Mouse (Mus musculus): ENCODE results near the gene Ppp1r26. TPM values are rescaled to one million over a fixed set of nuclear protein-coding genes. Genes with fewer than 3 reads are reported as not detected.

The Ppp1r26 gene
- polyA plus RNA-seq, 1 experiment from 2014 or later = 10.6 TPM

Other genes with a start within 250 kb of the Ppp1r26 start
- gene 1700007K13Rik, start 19.5 kb downstream of the Ppp1r26 start, polyA plus RNA-seq (2016; fragmentation: Nextera tagmentation; extraction: Ambion mirVana) = 3.7 and 4.0 TPM in 2 replicates
- 52.5 and 54.3 TPM in 2 replicates for gene Mrps2, start 21.3 kb downstream of the Ppp1r26 start, polyA plus RNA-seq (2016; fragmentation: Nextera tagmentation; extraction: Ambion mirVana)
- gene Gbgt1, start 50.1 kb downstream of the Ppp1r26 start, polyA plus RNA-seq (2016; fragmentation: Nextera tagmentation; extraction: Ambion mirVana) = 0.67 and 0.72 TPM in 2 replicates
- gene Gm10134, start 59.3 kb downstream of the Ppp1r26 start, polyA plus RNA-seq (2016; fragmentation: Nextera tagmentation; extraction: Ambion mirVana) = 1.8 and 2.8 TPM in 2 replicates
- 96.7 and 108 TPM in 2 replicates for gene Ralgds, start 66.3 kb downstream of the Ppp1r26 start, polyA plus RNA-seq (2016; fragmentation: Nextera tagmentation; extraction: Ambion mirVana)
- gene Cel, start 116.6 kb downstream of the Ppp1r26 start, polyA plus RNA-seq (2016; fragmentation: Nextera tagmentation; extraction: Ambion mirVana) = not detected in 2 replicates
- gene Gtf3c5, start 137.0 kb downstream of the Ppp1r26 start, polyA plus RNA-seq (2016; fragmentation: Nextera tagmentation; extraction: Ambion mirVana) = 50.0 and 50.5 TPM in 2 replicates
- gene Gfi1b, start 175.2 kb downstream of the Ppp1r26 start, polyA plus RNA-seq (2016; fragmentation: Nextera tagmentation; extraction: Ambion mirVana) = 1.2 and 1.3 TPM in 2 replicates
- 32.1 and 32.4 TPM in 2 replicates for gene Tsc1, start 194.4 kb downstream of the Ppp1r26 start, polyA plus RNA-seq (2016; fragmentation: Nextera tagmentation; extraction: Ambion mirVana)